Mouse (Mus musculus): ENCODE results near the gene Olfr156. TPM values are rescaled to one million over a fixed set of nuclear protein-coding genes. Genes with fewer than 3 reads are reported as not detected.

Gene Olfr156
- polyA plus RNA-seq, 1 experiment from 2014 or later = not detected

DNA sequence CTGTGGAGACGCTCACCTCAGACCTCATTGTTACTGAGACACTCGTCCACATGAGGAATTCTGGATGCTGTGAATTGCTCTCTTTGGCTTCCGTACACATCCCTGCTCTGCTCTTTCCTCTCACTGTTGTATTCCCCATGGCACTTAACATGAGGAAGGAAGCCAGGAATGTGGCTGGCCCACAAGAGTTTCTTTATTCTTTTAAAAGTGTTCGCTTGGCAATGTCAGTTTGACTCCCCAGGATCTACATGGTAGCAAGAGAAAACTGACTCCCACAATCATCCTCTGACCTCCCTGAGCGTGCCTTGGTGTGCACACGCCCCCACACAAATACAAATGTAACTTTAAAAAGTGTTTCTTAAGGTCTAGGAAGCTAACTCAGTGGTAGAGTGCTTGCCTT lies 52.1 kb downstream of the Olfr156 start:
- DNase-seq (ENCODE audit: low spot score) (no peak), ATAC-seq (ENCODE audit: low FRiP score) (no peak)
- Histone ChIP-seq H3K4me1 (replicated peaks; ENCODE audit: control insufficient read depth, insufficient read depth, low read length) (no peaks in the 10 kb centered on the region), H3K9ac (ENCODE audit: low read depth, low read length) (no peak overlapping the region), H3K4me2 (replicated peaks; ENCODE audit: low read depth, low read length) (no peak overlapping the region), H3K36me3 (ENCODE audit: control insufficient read depth, insufficient read depth, low read length) (no peaks in the 10 kb centered on the region), H3K9me3 (ENCODE audit: control insufficient read depth, low read length) (no peaks in the 10 kb centered on the region), H3K4me3 (ENCODE audit: low read depth, low read length) (no peak overlapping the region), H3K27me3 (ENCODE audit: control insufficient read depth, insufficient read depth, low read length) (no peaks in the 10 kb centered on the region), H3K27ac (ENCODE audit: low read depth, low read length) (no peak overlapping the region)
- WGBS = 65% methylated on average over 6 of the region's 6 CpGs

DNA sequence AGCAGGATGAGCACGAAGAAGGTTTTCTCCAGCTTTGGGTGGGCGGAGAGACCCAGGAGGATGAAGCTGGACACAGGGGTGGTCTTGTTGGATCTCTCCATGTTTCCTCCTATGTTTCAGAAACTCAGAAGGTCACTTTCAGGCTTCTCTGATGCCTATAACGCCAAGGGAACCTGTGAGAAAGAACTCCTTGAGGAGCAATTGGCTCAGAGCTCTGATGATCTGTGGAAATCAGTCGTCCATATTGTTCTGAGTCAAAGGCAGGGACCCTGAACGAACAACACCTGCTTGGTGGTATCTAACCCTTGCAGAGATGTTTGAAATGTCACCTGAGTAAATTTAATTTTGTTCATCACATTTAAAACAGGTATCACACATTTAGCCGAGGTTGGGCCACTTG lies 52.8 kb downstream of the Olfr156 start, which contains the start of gene Olfr159:
Olfr159 (minus strand) TSS at position 101 of the 400 bp plus-strand sequence.
- no peak within 1 kb of the TSS for H3K27ac ChIP-seq (ENCODE audit: low read depth, low read length)
- ATAC-seq (ENCODE audit: low FRiP score) (no peak), DNase-seq (ENCODE audit: low spot score) (no peak)
- no peaks in the 10 kb centered on the region for H3K9me3 ChIP-seq (ENCODE audit: control insufficient read depth, low read length)
- no peaks in the 10 kb centered on the region for H3K27me3 ChIP-seq (ENCODE audit: control insufficient read depth, insufficient read depth, low read length)
- no peaks in the 10 kb centered on the region for H3K4me1 ChIP-seq (replicated peaks; ENCODE audit: control insufficient read depth, insufficient read depth, low read length)
- H3K4me3 ChIP-seq (ENCODE audit: low read depth, low read length) = no peak within 1 kb of the TSS
- H3K4me2 ChIP-seq (replicated peaks; ENCODE audit: low read depth, low read length) = no peak within 1 kb of the TSS
- H3K9ac ChIP-seq (ENCODE audit: low read depth, low read length) = no peak within 1 kb of the TSS
- H3K36me3 ChIP-seq (ENCODE audit: control insufficient read depth, insufficient read depth, low read length) = no peaks in the 10 kb centered on the region
- WGBS = 83% methylated on average over 6 of the region's 6 CpGs

Other genes with a start within 250 kb of the Olfr156 start
- gene Rgp1, start 245.2 kb downstream of the Olfr156 start, polyA plus RNA-seq (2014; fragmentation: Nextera tagmentation; extraction: Ambion mirVana) = 26.5 and 41.1 TPM in 2 replicates
- 25.4 and 27.4 TPM in 2 replicates for gene Gba2, start 245.0 kb downstream of the Olfr156 start, polyA plus RNA-seq (2014; fragmentation: Nextera tagmentation; extraction: Ambion mirVana)
- gene Msmp, start 239.4 kb downstream of the Olfr156 start, polyA plus RNA-seq (2014; fragmentation: Nextera tagmentation; extraction: Ambion mirVana) = 0.56 and 1.1 TPM in 2 replicates
- 19.9 and 25.5 TPM in 2 replicates for gene Npr2, start 192.0 kb downstream of the Olfr156 start, polyA plus RNA-seq (2014; fragmentation: Nextera tagmentation; extraction: Ambion mirVana)
- gene Spag8, start 170.3 kb downstream of the Olfr156 start, polyA plus RNA-seq (2014; fragmentation: Nextera tagmentation; extraction: Ambion mirVana) = 5.7 and 6.5 TPM in 2 replicates
- 69.9 and 70.2 TPM in 2 replicates for gene Hint2, start 167.4 kb downstream of the Olfr156 start, polyA plus RNA-seq (2014; fragmentation: Nextera tagmentation; extraction: Ambion mirVana)
- 5.7 and 7.2 TPM in 2 replicates for gene Tmem8b, start 154.9 kb downstream of the Olfr156 start, polyA plus RNA-seq (2014; fragmentation: Nextera tagmentation; extraction: Ambion mirVana)
- gene Fam221b, start 154.8 kb downstream of the Olfr156 start, polyA plus RNA-seq (2014; fragmentation: Nextera tagmentation; extraction: Ambion mirVana) = 2.2 and 2.4 TPM in 2 replicates
- not detected in 2 replicates for gene Olfr70, start 123.1 kb downstream of the Olfr156 start, polyA plus RNA-seq (2014; fragmentation: Nextera tagmentation; extraction: Ambion mirVana)
- gene Olfr71, start 113.6 kb downstream of the Olfr156 start, polyA plus RNA-seq (2014; fragmentation: Nextera tagmentation; extraction: Ambion mirVana) = not detected in 2 replicates
- gene Hrct1, start 96.7 kb downstream of the Olfr156 start, polyA plus RNA-seq (2014; fragmentation: Nextera tagmentation; extraction: Ambion mirVana) = 0.17 and 0.19 TPM in 2 replicates
- gene Spaar, start 93.9 kb downstream of the Olfr156 start, polyA plus RNA-seq (2014; fragmentation: Nextera tagmentation; extraction: Ambion mirVana) = 0.06 TPM in 1 of 2 replicates, not detected in the other
- not detected in 2 replicates for gene Olfr159, start 52.9 kb downstream of the Olfr156 start, polyA plus RNA-seq (2014; fragmentation: Nextera tagmentation; extraction: Ambion mirVana)
- 0.09 TPM in 1 of 2 replicates, not detected in the other for gene Olfr157, start 16.3 kb upstream of the Olfr156 start, polyA plus RNA-seq (2014; fragmentation: Nextera tagmentation; extraction: Ambion mirVana)
- gene Olfr155, start 27.7 kb upstream of the Olfr156 start, polyA plus RNA-seq (2014; fragmentation: Nextera tagmentation; extraction: Ambion mirVana) = not detected in 2 replicates
- 14.5 and 15.0 TPM in 2 replicates for gene Reck, start 51.6 kb upstream of the Olfr156 start, polyA plus RNA-seq (2014; fragmentation: Nextera tagmentation; extraction: Ambion mirVana)
- 109 and 117 TPM in 2 replicates for gene Glipr2, start 133.5 kb upstream of the Olfr156 start, polyA plus RNA-seq (2014; fragmentation: Nextera tagmentation; extraction: Ambion mirVana)
- 0.17 TPM in 1 of 2 replicates, not detected in the other for gene Ccin, start 159.6 kb upstream of the Olfr156 start, polyA plus RNA-seq (2014; fragmentation: Nextera tagmentation; extraction: Ambion mirVana)
- 284 and 291 TPM in 2 replicates for gene Clta, start 180.6 kb upstream of the Olfr156 start, polyA plus RNA-seq (2014; fragmentation: Nextera tagmentation; extraction: Ambion mirVana)